Mouse (Mus musculus) left cerebral cortex, adult 11 months (tissue): ENCODE measurements around the gene Adra2b.

Source experiments
- DNase-seq: peaks from one replicate; pipeline ENCODE4 v3.0.0; 2022; ENCODE audit warnings: low spot score

Adra2b gene

DNA sequence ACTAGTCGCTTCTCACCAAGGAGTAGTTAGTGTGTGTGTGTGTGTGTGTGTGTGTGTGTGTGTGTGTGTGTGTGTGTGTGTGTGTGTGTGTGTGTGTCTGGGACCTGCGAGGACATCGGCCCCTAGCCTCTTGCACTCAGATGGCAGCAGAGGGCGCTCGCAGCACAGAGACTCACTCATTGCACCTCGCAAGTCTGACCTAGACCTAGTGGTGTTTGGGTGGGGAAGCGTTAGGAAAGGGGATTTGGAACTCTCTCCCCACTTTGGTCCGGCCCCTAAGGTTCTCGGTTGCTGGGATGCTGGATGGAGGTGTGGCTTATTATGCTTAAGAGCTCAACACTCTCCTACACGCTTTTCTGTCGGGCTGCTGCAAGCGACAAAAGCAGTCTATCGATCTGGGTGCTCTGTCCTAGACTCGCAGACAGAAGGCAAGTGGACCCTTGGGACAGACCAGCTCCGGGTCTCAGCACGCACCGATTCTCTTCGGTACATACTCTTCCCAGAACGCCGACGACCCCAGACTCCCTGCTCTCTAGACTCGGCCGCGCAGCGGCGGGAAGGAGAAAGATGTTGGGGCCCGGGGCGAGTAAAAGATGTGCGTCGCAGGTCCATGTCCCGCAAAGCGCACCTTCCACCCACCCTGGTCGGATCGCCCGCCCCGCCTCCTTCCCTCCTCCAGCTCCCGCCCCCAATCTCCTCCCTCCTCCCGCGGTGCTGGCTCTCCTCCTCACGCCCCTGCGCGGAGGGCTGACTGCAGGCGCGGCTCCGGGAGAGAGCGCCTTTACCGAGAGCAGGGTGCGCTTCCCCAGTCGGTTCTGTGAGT lies at the start of gene Adra2b:
Gene Adra2b, plus strand, starts transcription at position 750 of the 823 bp plus-strand sequence.
- DNase-seq = peak; percentile 65

DNA sequence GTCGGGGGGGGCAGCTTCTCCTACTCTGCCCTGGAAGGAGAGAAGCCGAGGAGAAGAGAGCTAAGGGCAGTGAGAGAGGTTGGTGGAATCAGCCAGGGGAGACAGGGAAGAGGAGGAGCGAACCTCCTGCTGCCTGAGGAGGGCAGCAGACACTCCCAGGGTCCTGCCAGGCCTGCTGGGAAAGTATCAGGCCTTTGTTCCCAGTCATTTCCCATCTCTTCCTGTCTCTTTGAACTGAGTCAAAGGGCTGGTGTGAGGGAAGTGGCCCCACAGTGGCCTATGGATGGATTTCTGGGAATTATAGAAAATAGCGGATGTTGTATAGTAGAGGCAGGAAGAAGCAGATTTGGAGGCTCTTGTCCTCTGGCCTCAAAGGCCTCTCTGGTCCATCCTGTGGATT lies 49.1 kb upstream of the Adra2b start:
- no peak for DNase-seq

DNA sequence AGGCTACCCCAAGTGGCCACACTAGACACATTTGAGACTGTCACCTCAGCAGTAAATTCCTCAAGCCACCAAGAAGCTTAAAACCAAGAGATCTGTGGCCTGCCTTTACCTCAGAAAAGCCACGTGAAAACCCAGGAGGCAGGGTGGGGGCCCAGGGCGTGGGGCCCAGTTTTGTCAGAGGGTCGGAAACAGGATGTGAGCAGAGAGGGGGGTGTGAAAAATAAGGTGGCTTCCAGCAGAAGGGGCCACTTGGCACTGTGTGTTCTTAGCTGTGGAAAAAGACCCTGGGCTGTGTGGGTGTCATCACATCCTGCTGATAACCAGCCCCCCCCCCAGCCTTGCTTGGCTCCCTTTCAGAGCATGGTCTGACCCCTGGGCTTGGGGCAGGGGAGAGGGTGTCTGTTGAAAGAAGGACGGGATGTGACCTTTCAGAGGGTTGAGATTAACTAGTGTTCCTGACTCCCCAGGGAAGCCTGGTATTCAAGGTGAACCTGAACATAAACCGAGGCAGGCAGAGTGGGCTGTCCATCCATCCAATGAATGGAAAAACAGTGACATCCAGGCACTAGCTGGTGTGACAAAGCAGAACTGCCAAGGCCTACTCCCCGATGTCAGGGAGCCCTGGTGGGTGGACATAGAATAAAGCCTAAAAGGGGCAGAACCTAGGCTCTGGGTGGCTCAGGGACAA lies 48.4 kb upstream of the Adra2b start:
- no peak for DNase-seq

DNA sequence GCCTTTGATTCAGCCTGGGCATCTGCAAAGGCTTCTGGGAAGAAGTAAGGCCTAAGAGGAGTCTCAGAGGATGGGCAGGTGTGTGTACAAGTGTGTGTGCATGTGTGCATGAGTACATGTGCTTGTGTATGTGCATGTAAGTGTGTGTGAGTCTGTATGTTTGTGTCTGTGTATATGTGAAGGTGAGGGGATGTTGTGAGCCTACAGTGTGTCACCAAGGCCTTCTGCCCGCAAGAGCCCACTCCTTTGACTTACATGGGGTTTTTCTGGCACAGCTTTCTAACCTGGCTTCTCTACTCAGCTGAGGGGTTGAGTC lies 47.9 kb upstream of the Adra2b start:
- no peak for DNase-seq

DNA sequence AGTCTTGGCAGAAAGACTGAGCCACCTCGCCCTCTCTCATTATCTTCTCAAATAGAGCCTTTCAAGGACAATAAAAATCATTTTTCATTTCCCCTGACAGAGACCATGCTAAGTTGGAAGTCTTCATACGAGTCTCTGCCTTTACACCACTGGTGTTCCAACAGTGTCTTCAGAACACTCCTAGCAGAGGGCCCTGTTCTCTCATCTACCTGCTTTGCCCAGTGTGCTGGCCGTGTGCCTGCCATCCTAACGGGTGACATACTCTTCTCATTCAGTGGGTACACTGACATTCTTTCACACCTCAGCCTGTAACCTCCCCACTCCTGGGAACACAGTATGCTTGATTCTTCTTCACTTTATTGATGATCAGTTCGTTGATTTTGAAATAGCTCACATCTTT lies 46.6 kb upstream of the Adra2b start:
- no peak for DNase-seq

DNA sequence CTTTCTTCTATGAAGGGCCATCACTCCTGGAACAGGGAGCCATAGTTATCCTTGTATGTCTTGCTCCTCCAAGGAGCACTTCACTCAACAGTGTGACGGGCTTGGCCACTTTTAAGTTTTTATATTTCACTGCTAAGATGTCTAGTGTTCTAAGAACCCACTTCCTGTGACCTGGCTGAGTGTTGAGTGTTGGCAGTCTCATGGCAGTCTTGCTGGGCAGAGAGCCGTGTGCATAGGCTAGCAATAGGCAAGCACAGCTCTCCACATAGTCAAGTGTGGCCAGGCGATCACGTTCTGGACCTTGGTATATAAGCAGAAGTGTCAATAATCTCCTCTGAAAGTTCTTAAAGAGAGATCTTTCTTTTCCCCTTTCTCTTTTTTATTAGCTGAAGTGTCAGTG lies 44.9 kb upstream of the Adra2b start:
- no peak for DNase-seq

DNA sequence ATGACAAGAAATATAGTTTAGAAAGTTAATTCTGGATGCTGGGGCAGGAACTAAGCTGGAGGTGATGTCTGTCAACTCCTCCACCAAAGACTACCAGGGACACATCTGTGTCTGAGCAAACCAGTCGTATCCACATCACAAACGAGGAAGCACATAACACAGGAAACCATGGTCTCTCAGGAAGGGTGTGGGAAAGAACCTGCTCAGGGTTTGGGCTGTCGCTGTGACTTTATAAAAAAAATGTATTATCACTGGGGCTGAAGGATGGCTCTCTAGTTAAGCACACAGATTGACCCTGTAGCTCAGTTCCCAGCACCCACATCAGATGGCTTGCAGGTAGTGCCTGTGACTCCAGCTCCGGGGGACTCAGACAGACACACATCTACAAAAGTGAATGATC lies 43.9 kb upstream of the Adra2b start:
- DNase-seq = no peak

DNA sequence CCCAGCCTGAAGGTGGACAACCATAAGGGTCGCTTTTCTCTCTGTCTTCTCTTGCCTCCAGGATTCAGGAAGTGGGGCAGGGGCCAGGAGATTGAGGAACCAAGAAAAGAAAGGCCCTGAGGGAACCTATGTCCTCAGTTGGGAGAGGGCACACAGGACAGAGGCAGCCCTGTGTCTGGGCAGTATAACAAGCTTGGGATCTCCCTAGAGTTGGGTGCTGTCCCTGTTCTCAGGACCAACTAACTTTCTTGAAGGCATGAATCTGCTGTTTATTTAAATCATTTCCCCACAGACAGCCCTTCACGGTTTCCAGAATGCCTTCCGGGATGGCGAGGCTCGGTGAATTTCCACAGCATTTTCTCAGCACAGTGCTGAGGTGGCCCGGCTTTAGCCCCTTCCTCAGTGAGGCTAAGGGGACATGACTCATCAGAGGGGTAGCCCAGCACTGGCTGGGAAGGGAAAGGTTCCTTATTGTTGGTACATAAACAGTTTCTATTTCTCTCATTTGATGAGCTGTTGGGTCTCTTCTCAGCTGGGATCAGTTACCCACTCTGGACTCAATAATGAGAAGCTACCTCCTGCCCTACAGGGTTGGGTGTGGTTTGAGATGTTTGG lies 40.2 kb upstream of the Adra2b start:
- no peak for DNase-seq

DNA sequence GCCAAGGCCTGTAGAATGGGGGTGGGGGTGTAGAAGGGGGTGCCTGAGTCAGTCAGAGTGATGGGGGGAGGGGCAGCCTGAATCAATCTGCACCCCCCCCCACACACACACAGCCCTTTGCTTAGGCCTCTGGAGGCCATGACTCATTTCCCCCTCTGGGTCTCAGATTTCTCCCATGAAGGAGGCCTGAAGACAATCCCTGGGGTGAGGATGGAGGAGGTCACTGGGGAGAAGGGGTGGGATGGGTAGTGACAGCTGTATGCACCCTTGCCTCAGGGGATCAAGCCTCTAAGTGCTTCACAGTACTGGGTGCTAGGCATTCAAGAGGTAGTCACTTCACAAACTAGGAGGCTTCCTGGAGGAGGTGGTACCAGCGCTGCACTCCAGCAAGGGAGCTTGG lies 39.3 kb upstream of the Adra2b start:
- no peak for DNase-seq

DNA sequence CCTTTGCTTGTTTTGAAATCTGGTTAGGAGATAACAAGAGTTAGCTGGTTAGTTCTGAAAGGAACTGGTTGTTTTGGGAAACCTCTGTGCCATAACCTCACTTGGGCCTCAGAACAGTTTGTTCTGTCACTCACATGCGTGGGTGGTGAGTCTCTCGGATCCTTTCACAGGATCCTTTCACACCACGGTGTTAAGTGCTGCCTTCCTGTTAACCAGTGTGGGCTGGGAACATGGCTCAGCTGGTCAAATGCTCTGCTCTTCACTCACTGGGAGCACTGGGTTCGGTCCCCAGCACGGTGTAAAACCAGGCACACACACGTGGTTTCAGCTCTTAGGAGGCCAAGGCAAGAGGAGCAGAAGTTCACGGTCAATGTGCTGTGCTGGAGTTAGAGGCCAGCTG lies 38.6 kb upstream of the Adra2b start:
- DNase-seq = no peak

DNA sequence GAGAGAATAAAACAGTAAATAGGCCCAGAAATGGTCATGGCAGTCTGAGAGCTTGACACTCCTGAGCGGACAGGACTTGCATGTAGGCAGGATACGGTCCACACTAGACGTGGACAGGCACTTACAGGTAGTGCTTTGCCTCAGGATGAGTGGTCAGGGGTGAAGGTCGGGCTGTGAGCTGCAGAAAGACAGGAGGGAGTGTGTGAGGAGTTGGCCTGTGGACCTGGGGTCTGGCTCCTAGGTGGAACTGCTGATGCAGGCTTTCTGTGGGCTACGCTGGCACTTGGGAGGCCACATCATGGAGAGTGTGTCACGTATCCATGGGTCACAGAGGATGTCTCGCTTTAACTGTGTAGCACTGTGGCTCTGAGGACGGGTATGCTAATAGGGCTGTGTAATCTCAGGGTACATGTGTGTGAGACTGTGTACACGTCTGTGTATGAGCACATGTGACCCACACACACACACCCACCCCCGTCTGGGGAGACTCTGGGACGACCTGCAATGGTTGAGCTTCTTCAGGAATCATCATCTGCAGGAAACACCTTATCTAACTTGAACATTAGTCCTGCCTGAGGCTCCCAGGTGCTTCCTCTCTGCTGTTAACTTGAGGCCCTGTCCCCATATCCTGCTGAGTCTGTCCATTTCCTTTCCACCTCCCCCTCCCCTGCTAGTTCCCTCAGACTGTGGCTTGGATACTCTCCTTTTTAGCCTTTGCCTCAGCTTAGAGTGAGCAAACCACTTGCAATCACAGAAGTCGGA lies 34.7 kb upstream of the Adra2b start:
- no peak for DNase-seq

DNA sequence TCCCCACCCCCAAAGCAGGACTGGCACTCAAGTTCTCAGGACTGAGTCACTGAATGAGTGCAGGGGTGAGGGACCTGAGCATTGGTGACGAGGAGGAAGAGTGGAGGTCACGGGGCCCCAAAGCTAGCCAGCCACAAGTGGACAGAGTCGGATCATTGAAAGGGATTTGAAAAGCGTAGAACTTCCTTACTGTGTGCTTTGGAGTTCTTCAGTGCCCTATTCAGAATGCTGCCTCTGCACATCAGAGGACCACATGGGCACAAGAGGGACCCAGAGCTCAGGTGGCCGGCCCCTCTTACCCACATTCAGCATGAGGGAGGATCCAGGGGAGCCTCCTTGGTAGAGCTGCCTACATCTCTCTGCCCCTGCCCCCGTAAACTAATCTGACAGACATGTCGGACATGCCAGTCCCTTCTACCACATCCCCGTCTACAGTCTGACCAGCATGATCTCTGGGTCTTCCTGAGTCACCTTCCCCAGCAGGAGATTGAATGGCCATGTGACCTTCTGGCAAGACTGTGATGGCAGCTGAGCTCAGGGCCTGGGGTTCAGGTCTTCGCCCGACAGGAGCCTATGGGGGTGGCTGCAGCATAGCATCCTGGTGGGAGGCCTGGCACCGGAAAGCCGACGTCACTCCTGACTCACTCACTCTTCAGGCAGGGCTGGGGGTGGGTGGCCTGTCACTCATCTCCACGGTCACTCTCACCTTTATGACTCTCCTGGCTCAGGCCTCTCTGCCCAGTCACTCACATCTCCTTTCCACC lies 30.0 kb upstream of the Adra2b start:
- DNase-seq = no peak

DNA sequence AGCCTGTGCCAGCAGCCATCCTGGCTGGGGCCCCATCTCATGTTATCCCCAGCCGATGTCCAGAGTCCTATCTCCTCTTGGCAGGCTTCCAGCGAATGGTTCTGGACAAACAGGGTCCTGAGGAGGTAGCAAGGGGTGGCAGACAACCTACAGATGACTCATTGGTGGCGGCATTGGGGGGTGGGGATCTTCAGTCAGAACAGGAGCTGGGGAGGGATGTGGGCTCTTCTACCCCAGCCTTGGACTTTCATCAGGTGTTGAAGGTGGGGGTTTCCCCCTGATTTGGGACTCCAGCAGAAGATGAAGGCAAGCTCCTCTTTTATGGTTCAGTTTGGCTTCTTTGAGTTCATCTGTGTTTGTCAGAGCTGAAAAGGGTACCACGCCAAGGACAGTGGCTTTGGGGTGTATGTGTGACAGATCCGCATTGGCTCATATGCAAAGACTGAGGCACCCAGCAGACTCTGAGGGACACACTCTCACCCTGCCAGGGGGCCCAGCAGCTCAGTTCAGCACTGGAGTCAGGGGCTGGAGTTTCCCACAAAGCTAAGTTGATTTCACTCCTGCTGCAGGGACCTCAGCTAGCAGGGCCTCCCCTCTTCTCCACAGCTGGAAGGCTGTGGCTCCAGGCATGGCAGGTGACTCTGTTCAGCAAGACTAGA lies 28.9 kb upstream of the Adra2b start:
- no peak for DNase-seq

DNA sequence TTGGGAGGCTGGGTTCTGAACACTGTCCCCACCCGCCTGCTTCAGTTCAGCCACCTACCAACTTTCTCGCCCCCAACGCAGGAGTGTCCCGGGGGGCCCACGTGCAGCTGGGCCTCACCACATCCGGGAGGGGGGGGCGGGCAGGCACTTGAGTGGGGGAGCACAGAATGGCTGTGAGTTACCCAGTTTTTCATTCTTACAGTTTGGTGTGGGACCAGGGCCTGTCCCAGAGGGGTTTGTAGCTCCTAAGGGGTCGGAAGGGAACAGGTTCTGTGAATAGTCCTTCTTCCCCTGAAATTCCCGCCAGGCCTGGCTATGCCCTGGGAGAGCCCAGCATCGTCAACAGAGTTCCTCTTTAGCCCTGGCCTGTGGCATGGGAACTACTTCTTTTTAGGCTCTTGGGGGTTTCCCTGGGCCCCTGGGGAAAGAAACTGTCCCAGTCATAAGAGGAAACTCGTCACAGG lies 27.9 kb upstream of the Adra2b start:
- no peak for DNase-seq

DNA sequence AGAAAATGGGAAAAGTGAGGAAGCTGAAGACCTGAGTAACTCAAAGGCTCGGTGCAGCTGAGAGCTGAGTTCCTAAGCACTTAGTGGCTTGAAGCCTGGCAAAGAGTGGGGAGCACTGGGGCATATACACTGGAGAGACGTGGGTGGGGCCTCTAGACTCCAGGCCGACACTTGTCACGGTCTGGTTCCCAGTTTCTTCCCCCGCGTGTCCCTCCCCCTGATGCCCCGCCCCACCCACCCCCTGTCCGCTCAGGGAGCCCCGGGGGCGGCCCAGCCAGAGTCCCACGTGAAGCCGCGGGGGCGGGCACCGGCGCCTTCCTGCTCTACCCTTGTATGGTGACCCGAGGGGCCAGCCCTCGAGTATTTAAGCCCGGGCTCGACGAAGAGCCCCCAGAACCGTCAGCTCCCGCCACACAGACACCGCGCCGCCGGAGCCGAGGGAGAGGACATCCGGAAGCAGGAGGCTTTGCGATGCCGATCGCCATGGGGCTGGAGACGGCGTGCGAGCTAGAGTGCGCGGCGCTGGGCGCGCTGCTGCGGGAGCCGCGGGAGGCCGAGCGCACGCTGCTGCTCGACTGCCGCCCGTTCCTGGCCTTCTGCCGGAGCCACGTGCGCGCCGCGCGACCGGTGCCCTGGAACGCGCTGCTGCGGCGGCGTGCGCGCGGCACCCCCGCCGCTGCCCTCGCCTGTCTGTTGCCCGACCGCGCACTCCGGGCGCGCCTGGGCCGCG lies 27.1 kb upstream of the Adra2b start, which contains the start of gene Dusp2:
Gene Dusp2, plus strand, starts transcription at position 393 of the 730 bp plus-strand sequence.
- DNase-seq = peak; percentile 33

DNA sequence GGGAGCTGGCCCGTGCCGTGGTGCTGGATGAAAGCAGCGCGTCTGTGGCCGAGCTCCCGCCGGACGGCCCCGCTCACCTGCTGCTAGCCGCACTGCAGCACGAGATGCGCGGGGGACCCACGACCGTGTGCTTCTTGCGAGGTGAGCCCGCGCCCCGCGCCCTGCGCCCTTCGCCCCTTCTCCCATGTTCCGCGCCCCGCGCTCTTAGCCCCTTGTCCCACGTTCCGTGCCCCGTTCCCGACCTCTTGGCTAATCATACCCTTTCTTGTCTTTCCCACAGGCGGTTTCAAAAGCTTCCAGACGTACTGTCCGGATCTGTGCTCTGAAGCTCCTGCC lies 26.5 kb upstream of the Adra2b start:
- no peak for DNase-seq

DNA sequence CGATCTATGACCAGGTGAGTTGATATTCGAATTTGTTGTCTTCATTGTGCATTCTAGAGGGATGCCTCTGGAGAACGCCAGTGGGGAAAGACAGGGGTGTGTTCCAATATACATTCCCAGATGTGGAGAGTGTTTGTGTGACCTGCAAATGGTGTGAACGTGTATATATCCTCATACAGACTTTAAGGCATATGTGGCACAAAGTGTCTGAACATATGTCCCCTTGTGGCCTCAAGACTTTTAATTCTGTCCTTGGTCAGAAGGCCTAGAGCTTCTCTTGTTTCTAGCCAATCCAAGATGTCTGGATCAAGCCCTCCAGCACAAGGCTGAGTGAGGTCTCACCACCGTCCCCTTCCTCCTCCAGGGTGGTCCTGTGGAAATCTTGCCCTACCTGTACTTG lies 26.1 kb upstream of the Adra2b start:
- DNase-seq = no peak

DNA sequence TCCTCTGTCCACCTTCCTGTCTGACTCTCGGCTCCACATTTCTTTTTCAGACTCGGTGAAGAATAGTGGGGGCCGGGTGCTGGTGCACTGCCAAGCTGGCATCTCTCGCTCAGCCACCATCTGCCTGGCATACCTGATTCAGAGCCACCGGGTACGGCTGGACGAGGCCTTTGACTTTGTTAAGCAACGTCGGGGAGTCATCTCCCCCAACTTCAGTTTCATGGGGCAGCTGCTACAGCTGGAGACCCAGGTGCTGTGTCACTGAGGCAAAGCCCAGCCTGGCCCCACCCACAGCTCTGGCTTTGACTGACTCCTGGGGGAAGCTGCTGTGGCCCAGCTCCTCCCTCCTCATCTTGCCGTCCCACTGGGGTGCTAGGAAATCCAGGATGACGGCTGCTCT lies 25.5 kb upstream of the Adra2b start:
- no peak for DNase-seq

DNA sequence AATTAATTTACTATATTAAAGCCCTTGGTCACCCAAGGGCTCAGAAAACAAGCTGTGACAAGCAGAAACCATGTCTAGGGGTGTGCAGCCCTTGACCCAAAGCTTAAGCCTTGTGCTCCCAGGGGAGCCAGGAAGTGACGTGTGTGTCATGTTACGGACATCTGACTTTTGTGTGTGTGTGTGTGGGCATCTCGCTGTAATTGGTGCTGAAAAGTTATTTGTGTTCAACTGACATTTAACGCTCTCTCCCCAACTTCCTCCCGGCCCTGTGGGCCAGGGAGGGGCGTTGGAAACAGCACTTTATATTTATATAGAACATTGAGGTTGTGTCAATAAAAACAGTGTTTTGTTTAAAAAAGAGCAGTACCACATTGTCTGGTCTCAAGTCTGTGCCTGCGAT lies 25.0 kb upstream of the Adra2b start:
- no peak for DNase-seq

DNA sequence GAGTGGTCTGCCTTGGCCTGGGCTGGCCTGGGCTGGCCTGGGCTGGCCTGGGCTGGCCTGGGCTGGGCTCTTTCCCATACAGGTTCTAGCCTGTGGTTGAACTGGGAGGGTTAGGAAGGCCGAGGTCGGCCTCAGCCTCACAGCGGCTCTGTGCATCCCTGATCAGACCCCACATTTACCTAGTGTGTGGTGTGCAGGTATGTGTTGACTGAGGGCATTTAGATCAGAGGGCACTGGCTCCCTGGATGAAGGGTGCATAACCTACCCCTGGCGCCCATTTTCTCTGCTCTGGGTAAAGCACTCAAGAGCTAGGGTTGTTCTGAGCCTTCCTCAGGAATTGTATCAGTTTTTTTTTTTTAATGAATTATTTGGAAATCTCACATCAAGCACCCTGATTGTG lies 24.6 kb upstream of the Adra2b start, which contains the start of gene Astl:
Gene Astl, plus strand, starts transcription at position 224 of the 400 bp plus-strand sequence.
- no peak for DNase-seq

DNA sequence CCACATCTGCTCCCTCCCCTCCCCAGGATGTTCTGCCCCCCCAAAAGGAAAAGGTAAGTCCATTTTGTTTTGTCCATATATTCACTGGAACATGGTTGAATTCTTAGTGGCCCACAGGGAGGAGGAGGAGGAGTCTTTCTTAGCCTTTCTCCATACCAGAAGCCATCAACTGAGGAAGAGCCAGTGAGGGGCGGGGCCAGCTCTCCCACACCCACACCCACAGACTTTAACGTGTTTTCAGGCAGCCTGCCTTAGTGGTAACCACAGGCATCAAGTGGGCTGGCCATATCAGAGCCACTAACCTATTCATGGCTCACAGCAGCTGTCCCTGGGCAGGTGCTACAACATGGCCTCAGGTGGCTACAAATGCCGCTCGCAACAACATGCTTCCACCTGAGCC lies 24.2 kb upstream of the Adra2b start:
- DNase-seq = no peak
